Mouse (Mus musculus) G1E (cell line): ENCODE results near the gene Psmd13. TPM values are rescaled to one million over a fixed set of nuclear protein-coding genes. Genes with fewer than 3 reads are reported as not detected.
A peak's percentile ranks its signal among the peaks of the same experiment; 100 is the strongest.

Source experiments
- ATAC-seq: 2 replicates; pipeline ENCODE4 v1.8.0; 2016; ENCODE audit warnings: mild to moderate bottlenecking; ENCODE audit not compliant: insufficient number of reproducible peaks, poor library complexity, low FRiP score, severe bottlenecking; ENCODE audit errors: extremely low read depth
- DNase-seq: peaks from one replicate; pipeline ENCODE4 v3.0.0; 2012; ENCODE audit warnings: low spot score
- H3K27me3 ChIP-seq: 2 replicates; pipeline ENCODE4 v1.6.1; 2012; ENCODE audit warnings: mild to moderate bottlenecking, low read length, inconsistent platforms; ENCODE audit not compliant: insufficient read depth
- H3K36me3 ChIP-seq: replicated peaks from 2 replicates; pipeline ENCODE3; 2012; ENCODE audit warnings: mild to moderate bottlenecking, inconsistent platforms
- H3K4me1 ChIP-seq: 2 replicates; pipeline ENCODE4 v1.6.1; 2012; ENCODE audit warnings: low read depth, low read length, inconsistent platforms, mixed read lengths; ENCODE audit not compliant: insufficient read depth
- H3K4me3 ChIP-seq: 2 replicates; pipeline ENCODE4 v1.5.1; 2012; ENCODE audit warnings: low read depth, mild to moderate bottlenecking, inconsistent platforms, low read length, moderate library complexity, mixed read lengths
- H3K9me3 ChIP-seq: replicated peaks from 2 replicates; pipeline ENCODE4 v1.6.1; 2012; ENCODE audit warnings: inconsistent platforms
- CTCF ChIP-seq: IDR thresholded peaks from 2 replicates; pipeline ENCODE4 v1.5.1; 2012; ENCODE audit warnings: low read depth, low read length, inconsistent platforms, mixed read lengths
- GATA1 ChIP-seq: IDR thresholded peaks from 2 replicates; pipeline ENCODE4 v1.6.1; 2012; ENCODE audit warnings: borderline replicate concordance, low read length, inconsistent platforms, mixed read lengths
- GATA2 ChIP-seq: IDR thresholded peaks from 2 replicates; pipeline ENCODE4 v1.6.1; 2012; ENCODE audit warnings: low read depth, low read length, inconsistent platforms, borderline replicate concordance
- POLR2AphosphoS5 ChIP-seq: IDR thresholded peaks from 2 replicates; pipeline ENCODE4 v1.6.1; 2012; ENCODE audit warnings: low read depth, low read length, inconsistent platforms; ENCODE audit not compliant: insufficient replicate concordance
- TAL1 ChIP-seq: conservative IDR thresholded peaks from 2 replicates; pipeline ENCODE4 v1.6.1; 2012; ENCODE audit warnings: low read depth, low read length, inconsistent platforms, mixed read lengths
- polyA plus RNA-seq: library from polyadenylated mRNA; stranded (reverse); fragments of >175 nt; gene quantifications from 2 replicates; pipeline ENCODE4 v1.2.3, GENCODE M21; 2012
- total RNA-seq, 2 experiments: library from RNA; stranded (forward) in 1 of 2; stranded (reverse) in 1 of 2; fragments of 200-1000 nt in 1 of 2; fragments of >200 nt in 1 of 2; fragmentation: Nextera tagmentation in 1 of 2; gene quantifications; 2 replicates each; pipeline ENCODE4 v1.2.3; 2014 to 2017

Psmd13 gene
- total and polyA plus RNA-seq, 3 experiments, result 70.1 to 195 (median 93.7) TPM

DNA sequence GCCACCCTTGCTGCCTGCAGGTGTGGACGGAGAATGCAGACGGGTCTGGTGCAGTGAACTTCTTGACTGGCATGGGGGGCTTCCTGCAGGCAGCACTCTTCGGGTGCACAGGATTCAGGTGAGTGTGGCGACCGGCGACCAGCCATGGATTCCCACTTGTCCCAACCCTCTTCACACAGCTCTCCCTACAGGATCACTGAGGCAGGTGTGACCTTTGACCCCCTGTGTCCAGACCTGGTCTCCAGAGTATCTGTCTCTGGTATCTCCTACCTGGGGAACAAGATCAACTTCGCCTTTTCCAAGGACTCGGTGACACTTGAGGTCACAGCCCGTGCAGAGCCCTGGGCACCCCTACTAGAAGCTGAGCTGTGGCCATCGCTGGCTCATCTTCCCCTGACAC is 64.5 kb downstream of the Psmd13 start:
- TF ChIP-seq GATA2 (no peak), POLR2AphosphoS5 (no peak)
- DNase-seq (no peak), ATAC-seq (no peak)
- H3K27me3 ChIP-seq, result peaks cover 2% of the 10 kb centered on the region; the same call in 1 of the 2 replicates
- no peak overlapping the region for H3K4me3 ChIP-seq
- peaks cover 56% of the 10 kb centered on the region for H3K4me1 ChIP-seq
- H3K9me3 ChIP-seq, result no peaks in the 10 kb centered on the region
- H3K36me3 ChIP-seq, result peaks cover 89% of the 10 kb centered on the region

DNA sequence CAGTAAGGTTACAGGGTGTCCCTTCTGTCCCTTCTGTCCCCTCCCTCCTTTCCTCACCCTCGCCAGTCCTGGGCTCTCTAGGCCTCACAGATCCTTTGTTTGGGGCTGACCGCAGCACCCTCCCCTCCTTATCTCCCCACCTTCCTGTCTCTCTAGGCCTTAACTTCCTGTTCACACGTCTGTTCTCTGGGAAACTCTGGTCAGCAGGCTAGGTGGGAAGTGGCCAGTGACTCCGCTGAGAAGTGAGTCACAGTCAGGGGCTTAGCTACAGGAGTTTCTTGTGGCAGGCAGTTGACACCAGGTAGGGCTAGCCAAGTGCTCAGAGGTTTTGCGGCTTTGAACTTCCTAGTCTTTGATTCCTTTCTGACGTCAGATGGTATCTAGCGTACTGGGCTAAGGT is 65.2 kb downstream of the Psmd13 start:
- H3K36me3 ChIP-seq, result peaks cover 93% of the 10 kb centered on the region
- peaks cover 2% of the 10 kb centered on the region; the same call in 1 of the 2 replicates for H3K27me3 ChIP-seq
- TF ChIP-seq GATA1 (no peak), TAL1 (no peak), CTCF (no peak), GATA2 (no peak)
- peaks cover 52% of the 10 kb centered on the region for H3K4me1 ChIP-seq
- ATAC-seq, result peak; percentile 75
- no peaks in the 10 kb centered on the region for H3K9me3 ChIP-seq
- H3K4me3 ChIP-seq, result no peak overlapping the region
- no peak for DNase-seq

DNA sequence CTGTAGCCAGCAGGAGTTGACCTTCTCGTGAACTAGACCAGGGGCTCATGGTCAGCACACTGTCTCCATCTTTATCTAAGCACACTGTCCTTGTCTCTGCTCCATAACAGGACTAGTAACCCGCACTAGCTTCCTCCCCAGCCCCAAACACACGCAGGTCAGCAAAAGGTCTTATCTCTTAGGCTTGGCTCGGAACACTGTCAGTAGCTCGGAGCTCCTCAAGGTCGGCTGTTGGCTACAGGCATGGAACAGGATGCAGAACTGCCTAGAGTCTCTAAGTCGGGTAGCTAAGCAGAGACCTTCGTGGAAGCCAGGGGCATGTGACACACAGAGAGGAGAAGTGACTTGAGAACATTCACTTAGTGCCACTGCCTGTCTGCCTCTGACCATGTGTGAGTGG is 66.4 kb downstream of the Psmd13 start:
- Histone ChIP-seq H3K36me3 (peaks cover 94% of the 10 kb centered on the region), H3K9me3 (no peaks in the 10 kb centered on the region), H3K27me3 (no peaks in the 10 kb centered on the region; the same call in 1 of the 2 replicates), H3K4me3 (no peak overlapping the region), H3K4me1 (peaks cover 49% of the 10 kb centered on the region)
- ATAC-seq (no peak), DNase-seq (no peak)
- no peak for TF ChIP-seq POLR2AphosphoS5
- TF ChIP-seq GATA1, result no peak
- TF ChIP-seq CTCF, result no peak
- TF ChIP-seq TAL1, result no peak
- TF ChIP-seq GATA2, result no peak

Other genes with a start within 250 kb of the Psmd13 start
Only the 20 nearest of the 29 such genes appear.
- not detected in 2 replicates for gene Cyp2e1, start 118.2 kb upstream of the Psmd13 start, total RNA-seq (2014; fragmentation: Nextera tagmentation)
- 0.05 TPM in 1 of 2 replicates, not detected in the other for gene Cyp2e1, start 118.2 kb upstream of the Psmd13 start, total RNA-seq (2017)
- not detected in 2 replicates for gene Cyp2e1, start 118.2 kb upstream of the Psmd13 start, polyA plus RNA-seq
- not detected in 2 replicates for gene Syce1, start 94.1 kb upstream of the Psmd13 start, total RNA-seq (2014; fragmentation: Nextera tagmentation)
- gene Syce1, start 94.1 kb upstream of the Psmd13 start, total RNA-seq (2017), result not detected in 2 replicates
- gene Syce1, start 94.1 kb upstream of the Psmd13 start, polyA plus RNA-seq, result not detected in 2 replicates
- not detected in 2 replicates for gene Zfp941, start 59.8 kb upstream of the Psmd13 start, total RNA-seq (2014; fragmentation: Nextera tagmentation)
- gene Zfp941, start 59.8 kb upstream of the Psmd13 start, total RNA-seq (2017), result 0.05 and 0.06 TPM in 2 replicates
- gene Zfp941, start 59.8 kb upstream of the Psmd13 start, polyA plus RNA-seq, result not detected in 2 replicates
- not detected in 2 replicates for gene Urah, start 47.0 kb upstream of the Psmd13 start, total RNA-seq (2014; fragmentation: Nextera tagmentation)
- gene Urah, start 47.0 kb upstream of the Psmd13 start, total RNA-seq (2017), result not detected in 2 replicates
- gene Urah, start 47.0 kb upstream of the Psmd13 start, polyA plus RNA-seq, result not detected in 2 replicates
- gene Scgb1c1, start 36.4 kb upstream of the Psmd13 start, total RNA-seq (2014; fragmentation: Nextera tagmentation), result not detected in 2 replicates
- not detected in 2 replicates for gene Scgb1c1, start 36.4 kb upstream of the Psmd13 start, total RNA-seq (2017)
- gene Scgb1c1, start 36.4 kb upstream of the Psmd13 start, polyA plus RNA-seq, result not detected in 2 replicates
- not detected in 2 replicates for gene Odf3, start 34.2 kb upstream of the Psmd13 start, total RNA-seq (2014; fragmentation: Nextera tagmentation)
- 0.11 and 0.17 TPM in 2 replicates for gene Odf3, start 34.2 kb upstream of the Psmd13 start, total RNA-seq (2017)
- gene Odf3, start 34.2 kb upstream of the Psmd13 start, polyA plus RNA-seq, result not detected in 2 replicates
- not detected in 2 replicates for gene Gm45785, start 25.6 kb upstream of the Psmd13 start, total RNA-seq (2014; fragmentation: Nextera tagmentation)
- gene Gm45785, start 25.6 kb upstream of the Psmd13 start, total RNA-seq (2017), result 0.17 and 1.8 TPM in 2 replicates
- gene Gm45785, start 25.6 kb upstream of the Psmd13 start, polyA plus RNA-seq, result 1.3 and 2.1 TPM in 2 replicates
- 19.9 and 29.5 TPM in 2 replicates for gene Ric8a, start 25.0 kb upstream of the Psmd13 start, total RNA-seq (2014; fragmentation: Nextera tagmentation)
- 21.1 and 27.9 TPM in 2 replicates for gene Ric8a, start 25.0 kb upstream of the Psmd13 start, total RNA-seq (2017)
- 27.9 and 28.4 TPM in 2 replicates for gene Ric8a, start 25.0 kb upstream of the Psmd13 start, polyA plus RNA-seq
- gene Bet1l, start 24.4 kb upstream of the Psmd13 start, total RNA-seq (2014; fragmentation: Nextera tagmentation), result 8.4 and 10.1 TPM in 2 replicates
- gene Bet1l, start 24.4 kb upstream of the Psmd13 start, total RNA-seq (2017), result 13.1 and 16.1 TPM in 2 replicates
- gene Bet1l, start 24.4 kb upstream of the Psmd13 start, polyA plus RNA-seq, result 3.5 and 5.2 TPM in 2 replicates
- 10.5 and 11.8 TPM in 2 replicates for gene Sirt3, start 341 bp downstream of the Psmd13 start, total RNA-seq (2014; fragmentation: Nextera tagmentation)
- 11.0 and 17.5 TPM in 2 replicates for gene Sirt3, start 341 bp downstream of the Psmd13 start, total RNA-seq (2017)
- gene Sirt3, start 341 bp downstream of the Psmd13 start, polyA plus RNA-seq, result 27.6 and 31.7 TPM in 2 replicates
- not detected in 2 replicates for gene Cox8b, start 18.5 kb downstream of the Psmd13 start, total RNA-seq (2014; fragmentation: Nextera tagmentation)
- gene Cox8b, start 18.5 kb downstream of the Psmd13 start, total RNA-seq (2017), result not detected in 2 replicates
- gene Cox8b, start 18.5 kb downstream of the Psmd13 start, polyA plus RNA-seq, result not detected in 2 replicates
- not detected in 2 replicates for gene Nlrp6, start 38.9 kb downstream of the Psmd13 start, total RNA-seq (2014; fragmentation: Nextera tagmentation)
- gene Nlrp6, start 38.9 kb downstream of the Psmd13 start, total RNA-seq (2017), result 0.11 and 0.12 TPM in 2 replicates
- gene Nlrp6, start 38.9 kb downstream of the Psmd13 start, polyA plus RNA-seq, result 0.07 and 0.08 TPM in 2 replicates
- 7.5 and 8.1 TPM in 2 replicates for gene Pgghg, start 59.4 kb downstream of the Psmd13 start, total RNA-seq (2014; fragmentation: Nextera tagmentation)
- gene Pgghg, start 59.4 kb downstream of the Psmd13 start, total RNA-seq (2017), result 9.0 and 10.0 TPM in 2 replicates
- gene Pgghg, start 59.4 kb downstream of the Psmd13 start, polyA plus RNA-seq, result 5.6 and 6.7 TPM in 2 replicates
- 1.6 TPM in 1 of 2 replicates, not detected in the other for gene Ifitm5, start 68.3 kb downstream of the Psmd13 start, total RNA-seq (2014; fragmentation: Nextera tagmentation)
- gene Ifitm5, start 68.3 kb downstream of the Psmd13 start, total RNA-seq (2017), result 0.35 and 1.2 TPM in 2 replicates
- 0.16 and 0.32 TPM in 2 replicates for gene Ifitm5, start 68.3 kb downstream of the Psmd13 start, polyA plus RNA-seq
- not detected in 2 replicates for gene Gm45717, start 74.0 kb downstream of the Psmd13 start, total RNA-seq (2014; fragmentation: Nextera tagmentation)
- not detected in 2 replicates for gene Gm45717, start 74.0 kb downstream of the Psmd13 start, total RNA-seq (2017)
- not detected in 2 replicates for gene Gm45717, start 74.0 kb downstream of the Psmd13 start, polyA plus RNA-seq
- 239 and 256 TPM in 2 replicates for gene Ifitm2, start 74.0 kb downstream of the Psmd13 start, total RNA-seq (2014; fragmentation: Nextera tagmentation)
- 205 and 220 TPM in 2 replicates for gene Ifitm2, start 74.0 kb downstream of the Psmd13 start, total RNA-seq (2017)
- gene Ifitm2, start 74.0 kb downstream of the Psmd13 start, polyA plus RNA-seq, result 129 and 161 TPM in 2 replicates
- 2.9 and 5.5 TPM in 2 replicates for gene Ifitm1, start 85.3 kb downstream of the Psmd13 start, total RNA-seq (2014; fragmentation: Nextera tagmentation)
- 1.5 and 2.1 TPM in 2 replicates for gene Ifitm1, start 85.3 kb downstream of the Psmd13 start, total RNA-seq (2017)
- not detected in 2 replicates for gene Ifitm1, start 85.3 kb downstream of the Psmd13 start, polyA plus RNA-seq
- not detected in 2 replicates for gene Ifitm3, start 128.8 kb downstream of the Psmd13 start, total RNA-seq (2014; fragmentation: Nextera tagmentation)
- gene Ifitm3, start 128.8 kb downstream of the Psmd13 start, total RNA-seq (2017), result not detected in 2 replicates
- gene Ifitm3, start 128.8 kb downstream of the Psmd13 start, polyA plus RNA-seq, result not detected in 2 replicates
- not detected in 2 replicates for gene Ifitm6, start 136.0 kb downstream of the Psmd13 start, total RNA-seq (2014; fragmentation: Nextera tagmentation)
- not detected in 2 replicates for gene Ifitm6, start 136.0 kb downstream of the Psmd13 start, total RNA-seq (2017)
- not detected in 2 replicates for gene Ifitm6, start 136.0 kb downstream of the Psmd13 start, polyA plus RNA-seq
- gene Gm17387, start 147.2 kb downstream of the Psmd13 start, total RNA-seq (2014; fragmentation: Nextera tagmentation), result not detected in 2 replicates
- not detected in 2 replicates for gene Gm17387, start 147.2 kb downstream of the Psmd13 start, total RNA-seq (2017)
- gene Gm17387, start 147.2 kb downstream of the Psmd13 start, polyA plus RNA-seq, result not detected in 2 replicates